Mouse (Mus musculus): ENCODE results near the gene Syngr3.

- TF ChIP-seq CTCF (IDR thresholded peaks at IDR 0.05; ENCODE audit: low read depth) (no peak), EP300 (optimal IDR thresholded peaks at IDR 0.05) (no peak)
Observed at GRCm38 (mm10) chr17:24635694-24636093, 54.1 kb downstream of the Syngr3 start.

All from stomach, postnatal 0 days (tissue).